Mouse (Mus musculus): Measurements from ENCODE around the gene Zcchc2. TPM values are rescaled to one million over a fixed set of nuclear protein-coding genes. Genes with fewer than 3 reads are reported as not detected.
A peak's percentile ranks its signal among the peaks of the same experiment; 100 is the strongest.

Gene Zcchc2
- polyA plus RNA-seq, 1 experiment from 2014 or later, result 2.6 TPM

- no peaks in the 10 kb centered on the region for H3K9me3 ChIP-seq (replicated peaks; ENCODE audit: low read length)
- 56% methylated on average over 5 of the region's 5 CpGs for WGBS
- ATAC-seq (replicated peaks; ENCODE audit: low FRiP score, low read depth) (no peak), DNase-seq (ENCODE audit: low spot score) (no peak)
- no peaks in the 10 kb centered on the region for H3K4me1 ChIP-seq (replicated peaks; ENCODE audit: insufficient read depth, low read length)
- no peak overlapping the region for H3K9ac ChIP-seq (ENCODE audit: low read depth, low read length)
- no peak overlapping the region for H3K27ac ChIP-seq
- H3K4me3 ChIP-seq (replicated peaks; ENCODE audit: low read depth, low read length), result no peak overlapping the region
- no peak for TF ChIP-seq CTCF (IDR thresholded peaks at IDR 0.05; ENCODE audit: low read depth)
- no peak overlapping the region for H3K4me2 ChIP-seq (ENCODE audit: low read length)
- no peaks in the 10 kb centered on the region for H3K36me3 ChIP-seq (ENCODE audit: insufficient read depth, low read length)
- no peaks in the 10 kb centered on the region for H3K27me3 ChIP-seq (ENCODE audit: insufficient read depth, low read length)
Observed at GRCm38 (mm10) chr1:105956057-105956456, 34.1 kb upstream of the Zcchc2 start.

- no peaks in the 10 kb centered on the region for H3K27me3 ChIP-seq (ENCODE audit: insufficient read depth, low read length)
- H3K27ac ChIP-seq, result no peak overlapping the region
- WGBS, result 42% methylated on average over 4 of the region's 4 CpGs
- no peaks in the 10 kb centered on the region for H3K4me1 ChIP-seq (replicated peaks; ENCODE audit: insufficient read depth, low read length)
- ATAC-seq (replicated peaks; ENCODE audit: low FRiP score, low read depth) (0 out of 2 replicates have a peak, but pooled peaks have one; percentile 49), DNase-seq (ENCODE audit: low spot score) (no peak)
- H3K4me2 ChIP-seq (ENCODE audit: low read length), result no peak overlapping the region
- no peaks in the 10 kb centered on the region for H3K36me3 ChIP-seq (ENCODE audit: insufficient read depth, low read length)
- H3K4me3 ChIP-seq (replicated peaks; ENCODE audit: low read depth, low read length), result no peak overlapping the region
- no peaks in the 10 kb centered on the region for H3K9me3 ChIP-seq (replicated peaks; ENCODE audit: low read length)
- TF ChIP-seq CTCF (IDR thresholded peaks at IDR 0.05; ENCODE audit: low read depth), result no peak
- no peak overlapping the region for H3K9ac ChIP-seq (ENCODE audit: low read depth, low read length)
Observed at GRCm38 (mm10) chr1:105961472-105961871, 28.7 kb upstream of the Zcchc2 start.

GRCm38 (mm10) chr1:105962084-105962818 lies 28.0 kb upstream of the Zcchc2 start:
- H3K4me3 ChIP-seq (replicated peaks; ENCODE audit: low read depth, low read length), result no peak overlapping the region
- H3K27ac ChIP-seq, result no peak overlapping the region
- H3K4me1 ChIP-seq (replicated peaks; ENCODE audit: insufficient read depth, low read length), result no peaks in the 10 kb centered on the region
- no peak overlapping the region for H3K9ac ChIP-seq (ENCODE audit: low read depth, low read length)
- no peaks in the 10 kb centered on the region for H3K27me3 ChIP-seq (ENCODE audit: insufficient read depth, low read length)
- no peaks in the 10 kb centered on the region for H3K36me3 ChIP-seq (ENCODE audit: insufficient read depth, low read length)
- H3K9me3 ChIP-seq (replicated peaks; ENCODE audit: low read length), result no peaks in the 10 kb centered on the region
- no peak overlapping the region for H3K4me2 ChIP-seq (ENCODE audit: low read length)
- no peak for TF ChIP-seq CTCF (IDR thresholded peaks at IDR 0.05; ENCODE audit: low read depth)
- DNase-seq (ENCODE audit: low spot score), result peak; percentile 10
- peak; percentile 88 for ATAC-seq (replicated peaks; ENCODE audit: low FRiP score, low read depth)
- 78% methylated on average over 7 of the region's 7 CpGs for WGBS

DNA sequence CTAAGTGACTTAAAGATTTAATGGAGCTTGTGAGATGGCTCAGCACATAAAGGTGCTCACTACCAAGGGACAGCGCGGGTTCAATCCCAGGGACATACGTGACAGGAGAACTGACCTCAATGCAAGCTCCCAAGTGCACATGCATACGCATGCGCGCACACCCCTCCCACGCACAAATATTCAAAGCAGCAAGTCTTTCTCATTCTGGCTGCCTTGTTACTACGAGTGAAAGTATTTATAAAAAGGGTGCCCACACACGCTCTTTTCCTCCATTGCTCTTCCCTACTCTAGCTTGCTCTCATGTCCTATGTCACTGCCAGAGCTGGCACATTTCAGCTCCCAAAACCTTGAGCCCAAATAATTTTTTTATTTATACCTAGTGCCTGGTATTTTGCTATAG lies 27.4 kb upstream of the Zcchc2 start:
- H3K4me1 ChIP-seq (replicated peaks; ENCODE audit: insufficient read depth, low read length), result no peaks in the 10 kb centered on the region
- H3K27ac ChIP-seq, result no peak overlapping the region
- H3K27me3 ChIP-seq (ENCODE audit: insufficient read depth, low read length), result no peaks in the 10 kb centered on the region
- H3K9me3 ChIP-seq (replicated peaks; ENCODE audit: low read length), result no peaks in the 10 kb centered on the region
- ATAC-seq (replicated peaks; ENCODE audit: low FRiP score, low read depth) (no peak), DNase-seq (ENCODE audit: low spot score) (no peak)
- no peak for TF ChIP-seq CTCF (IDR thresholded peaks at IDR 0.05; ENCODE audit: low read depth)
- no peak overlapping the region for H3K9ac ChIP-seq (ENCODE audit: low read depth, low read length)
- H3K36me3 ChIP-seq (ENCODE audit: insufficient read depth, low read length), result no peaks in the 10 kb centered on the region
- 94% methylated on average over 9 of the region's 9 CpGs for WGBS
- H3K4me2 ChIP-seq (ENCODE audit: low read length), result no peak overlapping the region
- H3K4me3 ChIP-seq (replicated peaks; ENCODE audit: low read depth, low read length), result no peak overlapping the region

DNA sequence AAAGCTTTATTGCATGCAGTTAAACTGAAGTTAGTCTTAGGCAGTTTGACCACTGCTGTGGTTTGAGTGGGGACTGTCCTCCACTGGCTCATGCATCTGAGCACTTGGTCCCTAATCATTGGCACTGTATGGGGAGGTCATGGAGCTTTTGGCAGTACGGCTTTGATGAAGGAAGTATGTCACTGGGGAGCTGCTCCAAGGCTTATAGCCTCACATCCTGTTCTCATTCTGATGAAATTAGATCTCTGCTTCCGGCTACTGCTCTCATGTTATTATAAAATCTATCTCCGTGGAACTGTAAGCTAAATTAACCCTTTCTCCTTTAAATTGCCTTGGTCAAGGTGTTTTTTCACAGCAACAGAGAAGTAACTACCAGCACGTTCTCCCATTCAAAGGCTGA lies 25.7 kb upstream of the Zcchc2 start:
- DNase-seq (ENCODE audit: low spot score) (no peak), ATAC-seq (replicated peaks; ENCODE audit: low FRiP score, low read depth) (no peak)
- Histone ChIP-seq H3K4me2 (ENCODE audit: low read length) (no peak overlapping the region), H3K9me3 (replicated peaks; ENCODE audit: low read length) (no peaks in the 10 kb centered on the region), H3K36me3 (ENCODE audit: insufficient read depth, low read length) (no peaks in the 10 kb centered on the region), H3K27ac (no peak overlapping the region), H3K9ac (ENCODE audit: low read depth, low read length) (no peak overlapping the region), H3K4me1 (replicated peaks; ENCODE audit: insufficient read depth, low read length) (no peaks in the 10 kb centered on the region), H3K4me3 (replicated peaks; ENCODE audit: low read depth, low read length) (no peak overlapping the region), H3K27me3 (ENCODE audit: insufficient read depth, low read length) (no peaks in the 10 kb centered on the region)
- TF ChIP-seq CTCF (IDR thresholded peaks at IDR 0.05; ENCODE audit: low read depth), result no peak
- WGBS, result 32% methylated on average over 4 of the region's 4 CpGs

- Histone ChIP-seq H3K4me2 (ENCODE audit: low read length) (no peak overlapping the region), H3K4me1 (replicated peaks; ENCODE audit: insufficient read depth, low read length) (no peaks in the 10 kb centered on the region), H3K9ac (ENCODE audit: low read depth, low read length) (no peak overlapping the region), H3K9me3 (replicated peaks; ENCODE audit: low read length) (no peaks in the 10 kb centered on the region), H3K27ac (no peak overlapping the region), H3K36me3 (ENCODE audit: insufficient read depth, low read length) (no peaks in the 10 kb centered on the region), H3K27me3 (ENCODE audit: insufficient read depth, low read length) (no peaks in the 10 kb centered on the region), H3K4me3 (replicated peaks; ENCODE audit: low read depth, low read length) (no peak overlapping the region)
- 61% methylated on average over 5 of the region's 5 CpGs for WGBS
- no peak for ATAC-seq (replicated peaks; ENCODE audit: low FRiP score, low read depth)
- TF ChIP-seq CTCF (IDR thresholded peaks at IDR 0.05; ENCODE audit: low read depth), result no peak
- DNase-seq (ENCODE audit: low spot score), result peak; percentile 28
Observed at GRCm38 (mm10) chr1:105965189-105965588, 25.0 kb upstream of the Zcchc2 start.
